ENCODE assay signal across 22 mouse cellular contexts in genomic region chr19:4183689-4184088, GRCm38 (mm10). TPM values are rescaled to one million over a fixed set of nuclear protein-coding genes. Genes with fewer than 3 reads are reported as not detected.
DNase-seq lines count a peak whose midpoint lies in the region; ATAC-seq and TF ChIP-seq lines count a peak whose summit lies in the region.
"Had no signal": no experiment of that assay in that cellular context is flagged by ENCODE, and none has a peak within 500 bp of the region (broad histone marks: within the 10 kb centered on the region; RNA-seq: fewer than 3 reads in every experiment).

No protein-coding gene starts in this region.

- no peak overlapping the region for H3K4me3 ChIP-seq in forebrain, postnatal 0 days (ENCODE audit: low read depth, low read length)
- no peak overlapping the region for H3K4me3 ChIP-seq in forebrain, embryonic 13.5 days
- no peak overlapping the region for H3K4me3 ChIP-seq in layer of hippocampus, adult 2 months
- no peak overlapping the region for H3K4me3 ChIP-seq in embryonic facial prominence, embryonic 14.5 days (ENCODE audit: low read depth, low read length)
- H3K4me3 ChIP-seq: embryonic facial prominence, embryonic 15.5 days; limb, embryonic 15.5 days; liver, embryonic 15.5 days; midbrain, embryonic 12.5 days; neural tube, embryonic 15.5 days had no signal

- H3K27ac ChIP-seq in forebrain, postnatal 0 days (ENCODE audit: low read depth, low read length) = no peak overlapping the region
- H3K27ac ChIP-seq in forebrain, embryonic 13.5 days = no peak overlapping the region
- peak overlapping the region; percentile 86 for H3K27ac ChIP-seq in layer of hippocampus, adult 2 months
- no peak overlapping the region for H3K27ac ChIP-seq in embryonic facial prominence, embryonic 14.5 days (replicated peaks; ENCODE audit: low read depth, low read length)
- H3K27ac ChIP-seq: embryonic facial prominence, embryonic 15.5 days; kidney, postnatal 0 days; limb, embryonic 15.5 days; liver, embryonic 15.5 days; midbrain, embryonic 12.5 days; neural tube, embryonic 15.5 days had no signal

- H3K36me3 ChIP-seq in forebrain, postnatal 0 days (ENCODE audit: insufficient read depth) = no peaks in the 10 kb centered on the region
- H3K36me3 ChIP-seq in forebrain, embryonic 13.5 days (ENCODE audit: poor library complexity, severe bottlenecking) = no peaks in the 10 kb centered on the region
- no peaks in the 10 kb centered on the region for H3K36me3 ChIP-seq in embryonic facial prominence, embryonic 14.5 days (ENCODE audit: control insufficient read depth, insufficient read depth, low read length)
- H3K36me3 ChIP-seq: embryonic facial prominence, embryonic 15.5 days; limb, embryonic 15.5 days; liver, embryonic 15.5 days; midbrain, embryonic 12.5 days; neural tube, embryonic 15.5 days had no signal

- H3K4me1 ChIP-seq in forebrain, postnatal 0 days (ENCODE audit: insufficient read depth) = no peaks in the 10 kb centered on the region; the same call in 1 of the 2 replicates
- H3K4me1 ChIP-seq in forebrain, embryonic 13.5 days = peaks cover 7% of the 10 kb centered on the region
- peaks cover 10% of the 10 kb centered on the region; the same call in 1 of the 2 replicates for H3K4me1 ChIP-seq in embryonic facial prominence, embryonic 14.5 days (ENCODE audit: control insufficient read depth, insufficient read depth, low read length)

- H3K4me2 ChIP-seq in forebrain, postnatal 0 days (ENCODE audit: low read depth) = no peak overlapping the region
- H3K4me2 ChIP-seq in forebrain, embryonic 13.5 days = no peak overlapping the region
- no peak overlapping the region for H3K4me2 ChIP-seq in embryonic facial prominence, embryonic 14.5 days (ENCODE audit: low read depth, low read length)
- H3K4me2 ChIP-seq: embryonic facial prominence, embryonic 15.5 days; heart, embryonic 11.5 days; limb, embryonic 15.5 days; liver, embryonic 15.5 days; midbrain, embryonic 12.5 days; neural tube, embryonic 15.5 days had no signal

- no peaks in the 10 kb centered on the region for H3K9me3 ChIP-seq in forebrain, postnatal 0 days (ENCODE audit: low read length)
- no peaks in the 10 kb centered on the region for H3K9me3 ChIP-seq in forebrain, embryonic 13.5 days (replicated peaks)
- no peaks in the 10 kb centered on the region for H3K9me3 ChIP-seq in embryonic facial prominence, embryonic 14.5 days (ENCODE audit: control insufficient read depth, low read length)
- H3K9me3 ChIP-seq: embryonic facial prominence, embryonic 15.5 days; limb, embryonic 15.5 days; liver, embryonic 15.5 days; midbrain, embryonic 12.5 days; neural tube, embryonic 15.5 days had no signal

- DNase-seq in forebrain, postnatal 0 days = no peak
- no peak for DNase-seq in layer of hippocampus, adult 2 months (ENCODE audit: low spot score in 2 of 2)
- no peak for DNase-seq in layer of hippocampus, adult 18-20 months (ENCODE audit: low spot score in 2 of 2)
- peak; percentile 80 for DNase-seq in retina, postnatal 1 day
- no peak for DNase-seq in retina, embryonic 14.5 days (ENCODE audit: low spot score)
- no peak for DNase-seq in embryonic facial prominence, embryonic 14.5 days (ENCODE audit: low spot score)
- DNase-seq: adrenal gland, postnatal 25 days; cerebellum, adult 11 months; cerebellum, postnatal 25 days; embryo, embryonic 11 days; kidney, adult 18-20 months; right cerebral cortex, postnatal 14 days; spleen, adult 18-20 months; thymus, postnatal 14 days had no signal

- H3K9ac ChIP-seq in forebrain, postnatal 0 days = no peak overlapping the region
- H3K9ac ChIP-seq in forebrain, embryonic 13.5 days = no peak overlapping the region
- H3K9ac ChIP-seq in embryonic facial prominence, embryonic 14.5 days (ENCODE audit: low read depth, low read length) = no peak overlapping the region
- H3K9ac ChIP-seq: embryonic facial prominence, embryonic 15.5 days; limb, embryonic 15.5 days; liver, embryonic 15.5 days; midbrain, embryonic 12.5 days; neural tube, embryonic 15.5 days had no signal

- TF ChIP-seq CTCF in forebrain, postnatal 0 days (IDR thresholded peaks at IDR 0.05; ENCODE audit: low read depth) = no peak
- no peak for TF ChIP-seq CTCF in layer of hippocampus, adult 2 months (conservative IDR thresholded peaks at IDR 0.05)

- no peaks in the 10 kb centered on the region for H3K27me3 ChIP-seq in forebrain, postnatal 0 days (ENCODE audit: insufficient read depth, low read length)
- H3K27me3 ChIP-seq in forebrain, embryonic 13.5 days = no peaks in the 10 kb centered on the region
- no peaks in the 10 kb centered on the region for H3K27me3 ChIP-seq in embryonic facial prominence, embryonic 14.5 days (replicated peaks; ENCODE audit: control insufficient read depth, insufficient read depth, low read length)
- H3K27me3 ChIP-seq: embryonic facial prominence, embryonic 15.5 days; limb, embryonic 15.5 days; liver, embryonic 15.5 days; midbrain, embryonic 12.5 days; neural tube, embryonic 15.5 days had no signal

- peak; percentile 32; the same call in 1 of the 2 replicates for ATAC-seq in forebrain, postnatal 0 days
- no peak for ATAC-seq in forebrain, embryonic 13.5 days
- ATAC-seq in embryonic facial prominence, embryonic 14.5 days (ENCODE audit: low read depth) = peak; percentile 59; the same call in 1 of the 2 replicates

- WGBS in forebrain, postnatal 0 days = 69% methylated on average over 2 of the region's 2 CpGs
- WGBS in forebrain, embryonic 13.5 days = 61% methylated on average over 2 of the region's 2 CpGs
- WGBS in embryonic facial prominence, embryonic 14.5 days = 62% methylated on average over 2 of the region's 2 CpGs

RNA-seq across cellular contexts. Expression of gene Tbc1d10c, which starts 7.4 kb away (rescaled TPM):
- total RNA-seq in forebrain, postnatal 0 days (2014; rRNA removed) = 1.5 and 2.9 TPM in 2 replicates
- polyA plus RNA-seq in forebrain, postnatal 0 days (2015; fragmentation: Nextera tagmentation; extraction: Ambion mirVana) = 1.3 and 1.5 TPM in 2 replicates
- 0.77 and 0.82 TPM in 2 replicates for polyA plus RNA-seq in forebrain, embryonic 13.5 days (2015; fragmentation: Nextera tagmentation; extraction: Ambion mirVana)
- total RNA-seq in layer of hippocampus, adult 2 months (2021) = 1 to 10 TPM in 1 of 2 experiments, under 1 TPM in 1; 0.91 to 1.0 TPM
- 1 to 10 TPM in 1 of 2 experiments, under 1 TPM in 1; 0.52 to 1.0 TPM for total RNA-seq in layer of hippocampus, adult 18-20 months (2021)
- 3.6 and 3.8 TPM in 2 replicates for polyA plus RNA-seq in embryonic facial prominence, embryonic 14.5 days (2014; fragmentation: Nextera tagmentation; extraction: Ambion mirVana)

RNA-seq across cellular contexts. Expression of gene Ppp1ca, which starts 8.2 kb away (rescaled TPM):
- total RNA-seq in forebrain, postnatal 0 days (2014; rRNA removed) = 480 and 509 TPM in 2 replicates
- polyA plus RNA-seq in forebrain, postnatal 0 days (2015; fragmentation: Nextera tagmentation; extraction: Ambion mirVana) = 551 and 589 TPM in 2 replicates
- 664 and 700 TPM in 2 replicates for polyA plus RNA-seq in forebrain, embryonic 13.5 days (2015; fragmentation: Nextera tagmentation; extraction: Ambion mirVana)
- 100 to 1,000 TPM; 263 to 276 TPM for total RNA-seq in layer of hippocampus, adult 2 months (2021)
- total RNA-seq in layer of hippocampus, adult 18-20 months (2021) = 100 to 1,000 TPM; 268 TPM
- polyA plus RNA-seq in embryonic facial prominence, embryonic 14.5 days (2014; fragmentation: Nextera tagmentation; extraction: Ambion mirVana) = 744 and 800 TPM in 2 replicates

RNA-seq across cellular contexts. Expression of gene Carns1, which starts 8.4 kb away (rescaled TPM):
- 4.1 and 4.4 TPM in 2 replicates for total RNA-seq in forebrain, postnatal 0 days (2014; rRNA removed)
- 3.1 and 4.7 TPM in 2 replicates for polyA plus RNA-seq in forebrain, postnatal 0 days (2015; fragmentation: Nextera tagmentation; extraction: Ambion mirVana)
- 2.4 and 2.5 TPM in 2 replicates for polyA plus RNA-seq in forebrain, embryonic 13.5 days (2015; fragmentation: Nextera tagmentation; extraction: Ambion mirVana)
- total RNA-seq in layer of hippocampus, adult 2 months (2021) = 1 to 10 TPM; 6.6 to 8.9 TPM
- 1 to 10 TPM; 6.3 to 7.1 TPM for total RNA-seq in layer of hippocampus, adult 18-20 months (2021)
- 4.3 and 5.3 TPM in 2 replicates for polyA plus RNA-seq in embryonic facial prominence, embryonic 14.5 days (2014; fragmentation: Nextera tagmentation; extraction: Ambion mirVana)

RNA-seq across cellular contexts. Expression of gene Rad9a, which starts 17.8 kb away (rescaled TPM):
- total RNA-seq in forebrain, postnatal 0 days (2014; rRNA removed) = 11.8 and 16.4 TPM in 2 replicates
- 15.9 and 16.5 TPM in 2 replicates for polyA plus RNA-seq in forebrain, postnatal 0 days (2015; fragmentation: Nextera tagmentation; extraction: Ambion mirVana)
- polyA plus RNA-seq in forebrain, embryonic 13.5 days (2015; fragmentation: Nextera tagmentation; extraction: Ambion mirVana) = 28.9 and 34.7 TPM in 2 replicates
- 1 to 10 TPM; 8.1 to 8.7 TPM for total RNA-seq in layer of hippocampus, adult 2 months (2021)
- 1 to 10 TPM; 7.9 to 9.6 TPM for total RNA-seq in layer of hippocampus, adult 18-20 months (2021)
- polyA plus RNA-seq in embryonic facial prominence, embryonic 14.5 days (2014; fragmentation: Nextera tagmentation; extraction: Ambion mirVana) = 28.9 and 32.4 TPM in 2 replicates

RNA-seq across cellular contexts. Expression of gene Rps6kb2, which starts 20.5 kb away (rescaled TPM):
- total RNA-seq in forebrain, postnatal 0 days (2014; rRNA removed) = 23.5 and 33.5 TPM in 2 replicates
- polyA plus RNA-seq in forebrain, postnatal 0 days (2015; fragmentation: Nextera tagmentation; extraction: Ambion mirVana) = 51.9 and 55.5 TPM in 2 replicates
- 56.6 and 61.6 TPM in 2 replicates for polyA plus RNA-seq in forebrain, embryonic 13.5 days (2015; fragmentation: Nextera tagmentation; extraction: Ambion mirVana)
- 10 to 100 TPM; 42.5 to 47.9 TPM for total RNA-seq in layer of hippocampus, adult 2 months (2021)
- total RNA-seq in layer of hippocampus, adult 18-20 months (2021) = 10 to 100 TPM; 32.7 to 38.3 TPM
- 34.1 and 43.2 TPM in 2 replicates for polyA plus RNA-seq in embryonic facial prominence, embryonic 14.5 days (2014; fragmentation: Nextera tagmentation; extraction: Ambion mirVana)
